Mouse (Mus musculus): ENCODE results near the gene Pitx3. TPM values are rescaled to one million over a fixed set of nuclear protein-coding genes. Genes with fewer than 3 reads are reported as not detected.
"Not testable (repeated sequence)": the region's sequence is repeated elsewhere in the genome, so short reads cannot be mapped to it uniquely, and the experiment has no call there.

Pitx3 gene
- polyA plus RNA-seq (2016; fragmentation: Nextera tagmentation; extraction: Ambion mirVana), result 1.0 and 2.2 TPM in 2 replicates

- no peaks in the 10 kb centered on the region for H3K9me3 ChIP-seq (replicated peaks)
- H3K36me3 ChIP-seq, result no peaks in the 10 kb centered on the region
- peaks cover 64% of the 10 kb centered on the region for H3K27me3 ChIP-seq (replicated peaks)
- H3K27ac ChIP-seq (ENCODE audit: poor library complexity, severe bottlenecking), result no peak within 1 kb of the TSS
- H3K9ac ChIP-seq, result peak within 1 kb of the TSS; percentile 49
- H3K4me3 ChIP-seq, result peak within 1 kb of the TSS; percentile 68
- under 1% methylated on average over 47 of the region's 47 CpGs for WGBS
- H3K4me2 ChIP-seq, result peak within 1 kb of the TSS; percentile 99
- ATAC-seq (ENCODE audit: insufficient number of reproducible peaks, low FRiP score), result no peak
- peaks cover 18% of the 10 kb centered on the region; the same call in 1 of the 2 replicates for H3K4me1 ChIP-seq (replicated peaks)
Observed at GRCm38 (mm10) chr19:46147511-46148371, at the start of gene Pitx3. Gene Pitx3, minus strand, starts transcription at chr19:46148326.

GRCm38 (mm10) chr19:46187203-46187602 lies 39.1 kb upstream of the Pitx3 start:
- H3K27ac ChIP-seq (ENCODE audit: poor library complexity, severe bottlenecking), result no peak overlapping the region
- WGBS, result 48% methylated on average over 2 of the region's 2 CpGs
- no peak overlapping the region for H3K4me3 ChIP-seq
- ATAC-seq (ENCODE audit: insufficient number of reproducible peaks, low FRiP score), result no peak
- H3K9me3 ChIP-seq (replicated peaks), result no peaks in the 10 kb centered on the region
- no peak overlapping the region for H3K9ac ChIP-seq
- peaks cover 9% of the 10 kb centered on the region for H3K36me3 ChIP-seq
- no peaks in the 10 kb centered on the region for H3K27me3 ChIP-seq (replicated peaks)
- no peak overlapping the region for H3K4me2 ChIP-seq
- H3K4me1 ChIP-seq (replicated peaks), result peaks cover 17% of the 10 kb centered on the region

GRCm38 (mm10) chr19:46186611-46187010 lies 38.5 kb upstream of the Pitx3 start:
- Histone ChIP-seq H3K27me3 (replicated peaks) (no peaks in the 10 kb centered on the region), H3K27ac (ENCODE audit: poor library complexity, severe bottlenecking) (peak overlapping the region; percentile 74), H3K9ac (no peak overlapping the region), H3K4me3 (no peak overlapping the region), H3K36me3 (peaks cover 12% of the 10 kb centered on the region), H3K9me3 (replicated peaks) (no peaks in the 10 kb centered on the region), H3K4me1 (replicated peaks) (peaks cover 12% of the 10 kb centered on the region), H3K4me2 (peak overlapping the region; percentile 42)
- WGBS, result 14% methylated on average over 3 of the region's 3 CpGs
- ATAC-seq (ENCODE audit: insufficient number of reproducible peaks, low FRiP score), result 0 out of 2 replicates have a peak, but pooled peaks have one; percentile 29

GRCm38 (mm10) chr19:46182241-46182640 lies 34.1 kb upstream of the Pitx3 start:
- Histone ChIP-seq H3K36me3 (peaks cover 12% of the 10 kb centered on the region), H3K27ac (ENCODE audit: poor library complexity, severe bottlenecking) (no peak overlapping the region), H3K9me3 (replicated peaks) (no peaks in the 10 kb centered on the region), H3K9ac (no peak overlapping the region), H3K4me1 (replicated peaks) (peaks cover 8% of the 10 kb centered on the region), H3K4me3 (no peak overlapping the region), H3K4me2 (no peak overlapping the region), H3K27me3 (replicated peaks) (no peaks in the 10 kb centered on the region)
- ATAC-seq (ENCODE audit: insufficient number of reproducible peaks, low FRiP score), result no peak
- WGBS, result 93% methylated on average over 3 of the region's 3 CpGs

GRCm38 (mm10) chr19:46180274-46180673 lies 32.1 kb upstream of the Pitx3 start:
- Histone ChIP-seq H3K4me2 (no peak overlapping the region), H3K9me3 (replicated peaks) (no peaks in the 10 kb centered on the region), H3K4me3 (no peak overlapping the region), H3K27me3 (replicated peaks) (no peaks in the 10 kb centered on the region), H3K27ac (ENCODE audit: poor library complexity, severe bottlenecking) (no peak overlapping the region), H3K9ac (no peak overlapping the region), H3K36me3 (peaks cover 12% of the 10 kb centered on the region), H3K4me1 (replicated peaks) (no peaks in the 10 kb centered on the region)
- 88% methylated on average over 2 of the region's 2 CpGs for WGBS
- no peak for ATAC-seq (ENCODE audit: insufficient number of reproducible peaks, low FRiP score)

GRCm38 (mm10) chr19:46177046-46177445 lies 28.9 kb upstream of the Pitx3 start:
- Histone ChIP-seq H3K36me3 (peaks cover 6% of the 10 kb centered on the region; the same call in 1 of the 2 replicates), H3K9ac (no peak overlapping the region), H3K9me3 (replicated peaks) (no peaks in the 10 kb centered on the region), H3K4me1 (replicated peaks) (no peaks in the 10 kb centered on the region), H3K27me3 (replicated peaks) (no peaks in the 10 kb centered on the region), H3K4me2 (no peak overlapping the region), H3K4me3 (no peak overlapping the region), H3K27ac (ENCODE audit: poor library complexity, severe bottlenecking) (no peak overlapping the region)
- no peak for ATAC-seq (ENCODE audit: insufficient number of reproducible peaks, low FRiP score)
- 63% methylated on average over 5 of the region's 5 CpGs for WGBS

GRCm38 (mm10) chr19:46175173-46175572 lies 27.0 kb upstream of the Pitx3 start:
- no peaks in the 10 kb centered on the region for H3K27me3 ChIP-seq (replicated peaks)
- no peak for ATAC-seq (ENCODE audit: insufficient number of reproducible peaks, low FRiP score)
- H3K4me1 ChIP-seq (replicated peaks), result no peaks in the 10 kb centered on the region

GRCm38 (mm10) chr19:46172541-46172940 lies 24.4 kb upstream of the Pitx3 start:
- Histone ChIP-seq H3K9ac (no peak overlapping the region), H3K9me3 (replicated peaks) (no peaks in the 10 kb centered on the region), H3K27me3 (replicated peaks) (no peaks in the 10 kb centered on the region), H3K4me2 (no peak overlapping the region), H3K36me3 (peaks cover 24% of the 10 kb centered on the region), H3K4me1 (replicated peaks) (no peaks in the 10 kb centered on the region), H3K4me3 (no peak overlapping the region), H3K27ac (ENCODE audit: poor library complexity, severe bottlenecking) (no peak overlapping the region)
- WGBS, result 76% methylated on average over 5 of the region's 5 CpGs
- no peak for ATAC-seq (ENCODE audit: insufficient number of reproducible peaks, low FRiP score)

More at GRCm38 (mm10) chr19:46175173-46175572, 27.0 kb upstream of the Pitx3 start:
- H3K9ac ChIP-seq, result no peak overlapping the region
- peaks cover 21% of the 10 kb centered on the region for H3K36me3 ChIP-seq
- H3K4me3 ChIP-seq, result no peak overlapping the region
- no peaks in the 10 kb centered on the region for H3K9me3 ChIP-seq (replicated peaks)
- no peak overlapping the region for H3K4me2 ChIP-seq
- no peak overlapping the region for H3K27ac ChIP-seq (ENCODE audit: poor library complexity, severe bottlenecking)

- Histone ChIP-seq H3K9ac (no peak overlapping the region), H3K4me1 (replicated peaks) (no peaks in the 10 kb centered on the region), H3K9me3 (replicated peaks) (no peaks in the 10 kb centered on the region), H3K4me3 (no peak overlapping the region), H3K27ac (ENCODE audit: poor library complexity, severe bottlenecking) (no peak overlapping the region), H3K36me3 (peaks cover 42% of the 10 kb centered on the region), H3K4me2 (no peak overlapping the region), H3K27me3 (replicated peaks) (no peaks in the 10 kb centered on the region)
- 60% methylated on average over 1 of the region's 1 CpGs for WGBS
- ATAC-seq (ENCODE audit: insufficient number of reproducible peaks, low FRiP score), result no peak
Observed at GRCm38 (mm10) chr19:46169913-46170312, 21.8 kb upstream of the Pitx3 start.

GRCm38 (mm10) chr19:46169396-46169795 lies 21.3 kb upstream of the Pitx3 start:
- WGBS, result 84% methylated on average over 3 of the region's 3 CpGs
- Histone ChIP-seq H3K27me3 (replicated peaks) (no peaks in the 10 kb centered on the region), H3K9me3 (replicated peaks) (no peaks in the 10 kb centered on the region), H3K36me3 (peaks cover 47% of the 10 kb centered on the region), H3K4me3 (no peak overlapping the region), H3K4me1 (replicated peaks) (no peaks in the 10 kb centered on the region), H3K4me2 (no peak overlapping the region), H3K27ac (ENCODE audit: poor library complexity, severe bottlenecking) (no peak overlapping the region), H3K9ac (no peak overlapping the region)
- no peak for ATAC-seq (ENCODE audit: insufficient number of reproducible peaks, low FRiP score)

GRCm38 (mm10) chr19:46167169-46167568 lies 19.0 kb upstream of the Pitx3 start:
- peaks cover 59% of the 10 kb centered on the region for H3K36me3 ChIP-seq
- not testable (repeated sequence) for ATAC-seq (ENCODE audit: insufficient number of reproducible peaks, low FRiP score); H3K4me3 ChIP-seq; H3K9me3 ChIP-seq (replicated peaks); H3K4me2 ChIP-seq; H3K4me1 ChIP-seq (replicated peaks); H3K27ac ChIP-seq (ENCODE audit: poor library complexity, severe bottlenecking); H3K9ac ChIP-seq; H3K27me3 ChIP-seq (replicated peaks)
- 84% methylated on average over 2 of the region's 2 CpGs for WGBS
